Mouse (Mus musculus): ENCODE results near the gene Mef2c.

The Mef2c gene

DNA sequence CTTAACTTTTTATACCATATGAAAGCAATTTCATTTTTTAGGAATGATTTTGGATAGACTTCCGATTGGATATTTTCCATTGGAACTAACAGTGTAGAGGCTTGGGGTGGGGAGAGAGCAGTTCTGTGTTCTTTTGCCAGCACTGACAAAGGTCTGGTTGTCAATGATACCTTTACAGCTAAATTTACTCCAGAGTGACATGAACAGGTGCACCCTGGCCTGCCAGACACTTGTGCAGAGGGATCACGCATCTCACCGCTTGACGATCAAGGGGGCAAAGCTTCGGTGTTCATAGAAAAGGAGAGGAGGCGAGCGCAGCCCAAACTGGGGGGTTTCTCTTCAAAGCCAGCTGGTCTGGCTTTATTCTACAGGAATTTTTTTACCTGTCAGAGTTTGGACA lies at the start of gene Mef2c:
Gene Mef2c (plus strand): TSS at position 116 of the 400 bp plus-strand sequence.
- no peak for DNase-seq (ENCODE audit: low read depth, low spot score)

DNA sequence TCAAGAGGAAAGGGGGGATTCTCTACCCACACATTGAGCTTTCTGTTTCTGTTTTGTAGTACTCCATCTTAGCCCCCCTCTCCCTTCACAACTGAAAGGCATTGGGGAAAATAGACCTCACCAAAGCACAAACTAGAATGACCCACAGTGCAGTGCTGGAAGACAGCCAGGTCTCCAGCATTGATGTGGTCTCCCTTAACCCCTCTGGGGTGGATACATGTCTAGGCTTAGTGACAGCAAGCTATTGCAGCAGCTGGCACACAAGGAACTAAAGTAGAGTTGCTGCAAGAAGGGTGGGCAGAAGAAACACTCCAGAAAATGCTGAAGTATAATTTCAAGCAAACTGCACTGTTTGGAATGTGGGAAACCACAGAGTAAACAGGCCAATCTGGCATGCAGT lies 45.1 kb upstream of the Mef2c start:
- DNase-seq (ENCODE audit: low read depth, low spot score) = no peak

DNA sequence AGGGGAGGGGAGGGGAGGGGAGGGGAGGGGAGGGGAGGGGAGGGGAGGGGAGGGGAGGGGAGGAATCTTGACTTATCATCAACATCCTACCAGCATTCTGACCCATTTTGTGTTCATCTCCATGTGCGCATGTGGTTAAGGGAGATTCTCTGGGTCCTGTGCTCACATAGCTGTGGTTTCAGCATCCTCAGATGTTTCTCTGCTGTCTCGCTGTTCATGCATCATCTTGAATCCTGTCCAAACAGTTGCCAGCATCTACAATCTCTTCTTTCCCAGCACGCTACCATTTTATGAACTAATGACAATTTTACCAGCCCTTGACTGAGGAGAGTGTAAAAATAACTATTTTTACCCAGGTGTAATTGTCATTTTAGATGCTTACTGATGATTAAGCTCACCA lies 44.2 kb upstream of the Mef2c start:
- DNase-seq (ENCODE audit: low read depth, low spot score) = no peak

DNA sequence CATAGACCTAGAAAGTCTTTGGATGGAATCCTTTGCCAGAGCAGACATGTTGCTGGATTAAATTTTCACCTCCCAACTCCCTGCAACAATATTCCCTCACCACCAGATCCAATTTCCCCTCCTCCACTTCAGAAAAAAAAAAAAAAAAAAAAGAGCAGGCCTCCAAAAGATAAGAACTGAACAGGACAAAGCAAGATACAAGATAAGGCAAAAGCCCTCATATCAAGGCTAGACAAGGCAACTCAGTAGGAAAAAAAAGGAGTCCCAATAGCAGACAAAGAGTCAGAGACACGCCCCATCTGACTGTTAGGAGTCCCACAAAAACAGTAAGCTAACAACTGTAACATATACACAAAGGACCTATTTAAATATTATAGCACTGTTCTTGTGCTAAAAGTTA lies 43.2 kb upstream of the Mef2c start:
- no peak for DNase-seq (ENCODE audit: low read depth, low spot score)

DNA sequence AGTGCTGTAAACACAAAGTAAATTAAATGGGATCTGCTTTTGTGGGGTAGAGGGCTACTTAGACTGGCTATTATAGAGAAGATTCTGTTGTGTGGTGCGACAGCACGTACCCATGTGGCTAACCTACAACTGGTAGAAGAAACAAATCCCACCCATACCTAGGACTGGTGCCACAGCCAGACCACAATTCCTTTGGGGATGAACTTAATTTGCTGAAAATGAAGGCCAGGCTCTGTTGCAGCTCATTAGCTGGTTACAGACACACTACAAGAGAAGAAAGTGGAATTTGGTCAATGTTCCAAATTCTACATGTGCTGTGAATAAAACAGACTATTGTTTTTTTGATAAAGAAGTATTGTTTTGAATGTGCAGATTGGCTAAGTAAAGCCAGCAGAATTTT lies 42.3 kb upstream of the Mef2c start:
- no peak for DNase-seq (ENCODE audit: low read depth, low spot score)

DNA sequence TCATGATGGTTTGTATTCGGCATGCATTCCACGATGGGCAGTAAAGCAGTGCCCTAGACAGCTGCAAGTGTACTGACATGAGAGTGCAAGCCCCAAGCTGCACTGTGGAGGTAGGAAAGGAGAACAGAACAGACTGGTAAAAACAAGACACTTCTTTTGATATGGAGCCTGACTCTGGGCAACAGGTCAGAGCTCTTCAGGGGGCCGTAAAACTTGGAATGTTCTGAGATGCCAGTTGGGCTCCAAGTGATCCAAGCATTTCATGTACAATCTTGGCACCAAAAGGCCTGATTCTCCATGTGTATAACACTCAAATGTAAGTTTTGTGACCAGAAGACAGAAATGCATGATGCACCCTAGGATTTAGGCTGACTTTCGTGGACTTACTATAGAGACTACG lies 37.1 kb upstream of the Mef2c start:
- no peak for DNase-seq (ENCODE audit: low read depth, low spot score)

DNA sequence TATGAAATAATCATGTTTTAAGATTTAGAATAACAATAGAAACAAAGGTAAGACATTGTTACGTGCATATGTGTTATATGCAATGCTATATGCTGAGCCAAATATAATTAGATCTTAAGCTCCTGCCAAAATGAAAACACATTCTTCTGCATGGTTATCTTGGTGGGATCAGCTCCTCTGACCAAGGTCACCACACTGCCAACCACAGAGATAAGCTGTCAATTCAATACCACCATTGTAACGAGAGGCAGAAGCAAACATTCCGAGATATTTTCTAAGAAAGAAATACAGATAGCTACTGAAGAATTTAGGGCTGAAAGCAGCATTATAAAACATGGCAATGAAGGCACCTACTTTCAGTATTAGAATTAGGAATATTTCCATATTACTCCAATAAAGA lies 35.0 kb upstream of the Mef2c start:
- DNase-seq (ENCODE audit: low read depth, low spot score) = no peak

DNA sequence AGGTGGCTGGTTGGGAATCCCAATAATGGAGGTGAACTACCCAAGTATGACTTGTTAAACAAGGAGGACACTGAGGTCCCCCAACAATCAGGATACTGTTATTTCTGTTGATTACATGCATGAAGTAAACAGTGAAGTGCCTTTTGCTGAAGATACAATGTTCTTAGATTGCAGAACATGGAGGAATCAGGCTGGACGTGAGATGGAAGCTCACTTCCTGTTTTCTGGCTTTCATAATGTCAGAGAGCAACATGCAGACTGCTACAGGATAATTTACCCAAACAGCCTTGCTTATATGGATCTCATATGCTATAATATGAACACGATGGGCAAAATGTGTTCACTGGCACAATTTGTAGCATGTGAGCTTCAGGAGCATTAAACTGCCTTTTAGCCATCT lies 30.1 kb upstream of the Mef2c start:
- no peak for DNase-seq (ENCODE audit: low read depth, low spot score)

DNA sequence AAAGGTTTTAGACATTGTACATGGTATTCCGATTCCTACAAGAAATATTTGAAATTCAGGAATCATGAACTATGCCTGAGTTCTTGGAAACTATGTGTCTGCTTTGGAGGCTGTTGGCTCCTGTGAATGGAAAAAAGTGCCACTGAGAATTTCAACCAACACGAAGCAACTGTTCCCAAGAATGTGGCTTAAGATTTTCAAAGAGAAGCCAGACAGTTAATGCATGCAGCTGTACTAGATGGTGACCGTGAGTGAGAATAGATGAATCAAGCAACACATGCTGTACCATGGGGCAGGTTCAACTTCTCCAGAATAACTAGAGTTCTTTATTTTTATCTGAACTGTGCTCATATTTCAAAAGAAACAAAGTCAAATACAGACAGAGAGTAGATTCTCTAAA lies 23.4 kb upstream of the Mef2c start:
- DNase-seq (ENCODE audit: low read depth, low spot score) = no peak

DNA sequence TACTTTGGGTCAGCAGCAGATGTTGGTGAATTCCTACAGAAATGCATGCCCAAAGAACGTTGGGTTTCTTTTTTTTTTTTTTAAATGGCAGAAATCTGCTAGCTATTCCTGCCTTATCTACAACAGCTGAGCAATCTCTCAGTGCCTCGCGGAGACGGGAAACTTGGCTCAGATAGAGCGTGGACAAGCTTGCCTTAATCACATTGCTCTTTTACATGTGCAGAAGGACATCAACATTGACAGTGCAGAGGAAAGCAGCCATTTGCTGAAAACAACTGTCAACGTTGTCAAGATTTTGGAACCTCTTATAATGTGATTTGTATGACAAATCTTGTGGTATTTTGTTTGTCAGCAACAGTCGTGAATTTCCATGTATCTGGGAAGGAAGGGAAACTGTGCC lies 22.5 kb upstream of the Mef2c start:
- DNase-seq (ENCODE audit: low read depth, low spot score) = no peak

DNA sequence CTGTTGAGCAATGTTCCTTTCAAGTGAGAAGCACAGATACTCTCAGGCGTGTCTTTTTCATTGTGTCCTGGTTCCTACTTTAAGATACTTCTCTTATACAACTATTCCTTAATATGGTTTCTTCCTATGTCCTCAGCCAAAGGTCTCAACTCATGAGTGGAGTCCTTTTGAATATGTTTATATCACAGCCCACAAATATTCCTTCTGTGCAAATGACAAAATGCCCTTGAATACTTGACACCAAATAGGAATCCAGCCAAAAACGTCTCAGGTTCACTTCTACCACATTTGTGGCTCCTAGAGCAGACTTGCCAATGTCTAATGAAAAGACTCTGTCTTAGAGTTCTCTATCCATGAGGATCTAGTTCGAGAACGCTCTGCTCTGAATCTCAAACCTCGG lies 21.7 kb upstream of the Mef2c start:
- no peak for DNase-seq (ENCODE audit: low read depth, low spot score)

DNA sequence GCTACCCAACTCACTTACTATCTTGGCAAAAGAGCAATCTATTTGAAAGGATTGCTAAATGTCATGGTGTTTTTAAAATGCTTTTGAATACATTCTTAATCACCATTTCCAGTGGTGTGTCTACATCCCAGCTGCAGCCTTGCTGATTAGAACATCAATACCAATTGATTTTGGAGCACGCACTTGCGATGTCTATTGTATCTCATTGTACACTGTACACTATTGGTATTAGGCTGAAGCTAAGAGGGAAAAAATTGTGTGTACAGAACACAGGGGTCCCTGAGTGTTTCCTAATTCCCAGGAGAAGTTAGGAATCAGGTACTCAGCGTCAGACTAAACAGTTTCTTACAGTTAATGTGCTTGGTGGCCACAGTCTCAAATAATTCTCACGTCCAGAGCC lies 19.6 kb upstream of the Mef2c start:
- DNase-seq (ENCODE audit: low read depth, low spot score) = no peak

DNA sequence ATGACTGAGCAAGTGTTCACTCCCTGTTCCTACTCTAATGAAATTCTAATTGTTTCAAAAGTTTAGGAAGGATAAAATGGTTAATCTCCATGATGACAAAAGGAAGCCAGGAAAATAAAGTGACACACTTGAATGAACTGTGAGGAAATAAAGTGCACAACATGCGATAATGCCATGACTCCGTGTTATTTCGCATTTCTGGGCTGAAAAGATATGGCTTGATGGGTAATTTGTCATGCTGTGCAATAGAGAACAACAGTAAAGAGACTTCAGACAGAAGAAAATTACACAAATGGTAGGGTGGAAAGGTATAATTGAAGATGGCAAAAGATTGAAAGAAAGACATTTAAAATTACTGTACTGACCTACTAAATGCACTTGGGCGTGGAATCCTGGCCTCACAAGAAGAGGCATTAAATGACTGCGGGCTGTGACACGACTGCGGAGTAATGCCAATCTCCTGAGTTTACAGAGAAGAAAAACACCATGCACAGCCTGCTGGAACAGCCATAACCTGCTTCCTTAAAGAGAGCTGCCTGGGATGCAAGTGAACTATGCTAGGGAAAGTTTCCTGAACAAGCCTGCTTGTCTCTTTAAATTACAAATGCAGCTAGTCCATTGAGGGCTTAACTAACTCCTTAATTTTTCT lies 19.0 kb upstream of the Mef2c start:
- DNase-seq (ENCODE audit: low read depth, low spot score) = no peak

DNA sequence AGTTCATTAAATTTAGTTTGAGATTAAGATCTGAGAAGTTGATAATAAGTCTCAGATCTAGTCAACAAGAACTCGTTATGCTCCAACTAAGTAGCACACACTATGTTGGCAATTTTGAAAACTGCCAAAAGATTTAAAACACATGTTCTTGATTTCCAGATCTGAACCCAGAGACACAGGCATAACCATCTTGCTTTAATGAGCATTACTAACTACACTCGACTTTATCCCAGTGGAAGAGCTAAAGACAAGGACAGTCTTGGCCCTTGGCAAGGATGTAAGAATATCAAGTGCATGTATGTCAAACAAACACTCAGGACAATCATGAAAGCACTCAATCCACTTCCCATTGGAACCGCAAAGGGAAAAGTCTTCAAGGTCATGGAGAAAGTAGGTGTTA lies 11.8 kb upstream of the Mef2c start:
- DNase-seq (ENCODE audit: low read depth, low spot score) = no peak

DNA sequence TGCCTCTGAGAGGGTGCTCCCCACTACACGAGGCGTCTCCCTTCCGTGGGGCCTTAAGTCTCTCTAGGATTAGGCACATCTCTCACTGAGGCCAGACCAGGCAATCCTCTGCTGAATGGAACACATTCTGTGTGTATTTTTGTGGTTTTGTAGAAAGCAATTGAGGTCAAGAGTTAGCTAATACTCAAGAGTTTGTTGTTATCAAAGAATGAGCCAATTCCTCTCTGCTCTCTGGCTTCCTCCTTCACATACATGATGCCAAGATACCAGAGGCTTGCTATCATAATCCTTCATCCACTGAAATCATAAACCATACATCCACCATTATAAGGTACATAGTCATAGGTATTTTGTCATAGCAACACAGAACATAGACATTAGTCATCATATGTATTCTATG lies 6.1 kb upstream of the Mef2c start:
- no peak for DNase-seq (ENCODE audit: low read depth, low spot score)

DNA sequence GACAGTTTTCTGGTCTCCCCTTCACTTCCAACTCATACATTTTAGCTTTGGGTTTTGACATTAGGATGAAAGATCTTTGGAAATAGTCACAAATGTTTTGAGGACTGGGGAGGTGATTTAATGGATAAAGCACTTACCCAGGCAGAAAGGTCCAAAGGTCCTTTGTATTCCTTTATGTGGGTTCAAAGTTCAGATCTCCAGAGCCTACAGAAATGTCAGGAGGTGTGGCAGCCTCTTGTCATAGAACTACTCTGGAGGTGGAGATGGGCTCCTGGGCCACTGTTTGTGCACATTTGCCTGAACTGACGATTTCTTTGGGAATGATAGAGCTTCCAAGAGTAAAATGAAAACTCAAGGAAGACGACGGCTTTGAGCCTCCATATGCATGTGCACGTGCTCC lies 4.3 kb upstream of the Mef2c start:
- no peak for DNase-seq (ENCODE audit: low read depth, low spot score)

DNA sequence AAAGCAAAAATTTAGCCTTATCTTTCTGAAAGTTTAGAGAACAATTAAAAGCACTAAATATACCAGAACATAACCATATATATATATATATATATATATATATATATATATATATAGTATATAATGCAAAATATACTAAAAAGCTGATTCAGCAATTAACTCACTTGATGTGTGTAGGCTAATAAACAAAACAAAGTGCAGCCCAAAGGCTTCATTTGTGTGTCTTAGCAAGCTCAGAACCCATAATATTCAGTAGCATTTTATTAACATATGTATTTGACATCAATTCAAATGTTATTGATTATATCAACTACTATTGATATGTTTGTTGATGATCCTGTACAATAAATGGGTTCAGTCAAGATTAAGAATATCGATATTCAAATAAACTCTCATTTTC lies 3.9 kb downstream of the Mef2c start:
- no peak for DNase-seq (ENCODE audit: low read depth, low spot score)

DNA sequence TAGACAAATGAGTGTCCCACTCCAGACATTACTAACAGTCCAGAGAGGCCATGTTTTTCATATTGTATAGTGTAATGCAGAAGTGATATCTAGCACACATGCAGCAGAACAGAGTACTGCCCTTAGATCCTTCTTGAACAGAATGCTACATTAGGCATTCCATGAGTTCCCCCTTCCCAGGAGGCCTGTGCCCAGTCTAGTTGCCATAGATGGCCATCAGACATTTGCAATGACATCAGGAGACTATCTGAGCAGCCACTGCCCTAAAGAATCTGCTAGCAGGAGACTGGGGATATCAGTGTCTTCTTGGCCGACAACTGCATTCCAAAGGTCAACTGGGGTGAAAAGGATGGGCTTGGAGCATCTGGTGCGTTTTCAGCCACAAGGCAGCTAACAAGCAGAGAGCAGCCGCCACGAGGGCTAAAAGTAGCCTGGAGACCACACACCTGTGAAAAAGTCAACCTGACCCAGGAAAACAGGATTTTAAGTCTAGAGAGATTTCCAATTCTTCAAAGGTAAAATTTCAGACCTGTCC lies 11.2 kb downstream of the Mef2c start:
- no peak for DNase-seq (ENCODE audit: low read depth, low spot score)

DNA sequence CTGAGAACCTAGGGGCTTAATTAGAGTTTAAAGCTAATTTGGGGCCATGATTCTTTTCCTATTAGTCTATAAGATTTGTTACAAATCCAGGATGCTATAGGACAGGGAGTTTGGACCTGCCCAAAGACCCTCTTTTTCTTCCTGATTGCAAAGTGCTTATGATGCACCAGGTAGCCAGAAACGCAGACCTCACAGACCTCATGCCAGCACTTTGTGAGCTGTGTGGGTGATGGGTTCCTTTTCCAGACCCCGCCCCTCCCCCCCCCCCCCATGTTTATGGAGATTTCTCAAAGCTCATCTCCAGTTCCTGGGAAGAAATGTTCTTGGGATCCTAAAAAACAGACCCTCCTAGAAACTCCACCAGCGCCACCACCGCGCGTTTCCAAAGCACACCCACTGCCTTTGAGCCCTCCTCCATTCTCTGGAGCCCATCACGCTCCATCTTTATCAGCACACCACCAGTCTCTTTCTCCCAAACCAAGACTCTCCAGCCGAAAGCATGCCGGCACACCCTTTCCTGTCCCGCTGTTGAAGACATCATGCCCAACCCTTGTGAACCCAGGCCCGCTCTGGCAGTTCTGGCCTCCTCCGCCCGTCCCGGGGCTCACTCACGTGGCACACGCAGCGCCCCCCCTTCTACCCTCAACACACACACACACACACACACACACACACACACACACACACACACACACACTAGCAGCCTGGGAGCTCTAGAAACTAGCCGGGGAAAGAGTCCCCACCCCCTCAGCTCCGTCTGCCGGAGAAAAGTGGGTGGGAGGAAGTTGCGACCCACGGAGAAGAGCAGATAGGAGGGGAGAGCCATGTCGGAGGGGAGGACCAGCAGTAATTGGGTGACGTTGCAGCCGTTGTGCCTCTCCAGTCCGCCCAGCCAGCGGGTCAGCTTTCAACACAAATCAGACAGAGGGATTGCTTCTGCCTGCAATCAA lies 14.1 kb downstream of the Mef2c start:
- DNase-seq (ENCODE audit: low read depth, low spot score) = peak; percentile 38

DNA sequence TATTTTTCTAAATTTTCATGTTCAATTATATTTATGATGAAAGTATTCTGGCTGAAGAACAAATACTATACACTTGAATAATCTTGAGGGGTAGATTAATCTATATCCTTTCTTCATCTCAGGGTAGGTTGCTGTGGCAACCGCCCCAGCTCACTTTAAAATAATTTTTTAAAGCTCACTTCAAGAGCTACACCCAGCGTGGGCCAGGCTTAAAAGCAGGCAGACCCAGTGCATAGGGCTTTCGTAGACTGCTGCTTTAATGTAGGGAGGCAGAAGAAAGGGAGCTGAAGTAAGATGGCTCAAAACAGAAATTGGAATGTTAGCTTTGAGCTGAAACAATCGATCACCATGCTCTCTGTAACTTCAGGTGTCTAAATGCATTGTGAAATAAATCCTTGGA lies 17.0 kb downstream of the Mef2c start:
- DNase-seq (ENCODE audit: low read depth, low spot score) = no peak

DNA sequence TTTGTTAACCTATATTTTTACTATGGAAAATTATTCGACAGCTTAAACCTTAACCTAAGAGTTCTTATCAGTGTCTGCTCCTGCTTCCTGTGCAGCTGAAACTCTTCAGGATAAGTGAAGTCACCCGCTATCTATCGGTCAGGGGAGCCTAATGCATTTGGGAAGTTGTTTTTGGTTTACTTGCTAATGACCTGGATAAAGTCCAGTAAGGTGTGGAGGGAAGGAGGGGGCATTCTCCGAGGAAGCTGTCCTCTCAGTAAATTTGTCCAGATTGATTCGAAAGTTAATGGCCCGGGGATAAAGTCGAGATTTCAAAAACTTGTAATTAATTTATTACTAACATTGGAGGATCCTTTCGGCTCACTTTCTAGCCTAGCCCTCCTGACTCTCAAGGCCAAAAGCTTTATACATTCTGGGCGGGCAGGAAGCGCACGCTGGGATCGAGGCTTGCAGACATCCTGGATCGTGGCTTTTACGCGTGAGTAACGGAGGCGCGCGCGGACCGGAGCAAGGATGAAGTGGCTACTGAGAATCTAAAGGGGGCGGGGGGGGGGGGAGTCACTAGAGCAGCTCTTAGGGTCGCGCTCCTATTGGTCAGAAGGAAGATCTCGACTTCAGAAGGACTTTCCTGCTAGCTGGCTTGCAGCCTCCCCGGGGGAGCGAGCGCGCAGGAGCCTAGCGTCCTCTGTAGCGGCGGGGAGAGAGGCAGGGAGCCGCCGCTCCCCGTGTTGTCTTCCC lies 19.6 kb downstream of the Mef2c start:
- DNase-seq (ENCODE audit: low read depth, low spot score) = peak; percentile 5

DNA sequence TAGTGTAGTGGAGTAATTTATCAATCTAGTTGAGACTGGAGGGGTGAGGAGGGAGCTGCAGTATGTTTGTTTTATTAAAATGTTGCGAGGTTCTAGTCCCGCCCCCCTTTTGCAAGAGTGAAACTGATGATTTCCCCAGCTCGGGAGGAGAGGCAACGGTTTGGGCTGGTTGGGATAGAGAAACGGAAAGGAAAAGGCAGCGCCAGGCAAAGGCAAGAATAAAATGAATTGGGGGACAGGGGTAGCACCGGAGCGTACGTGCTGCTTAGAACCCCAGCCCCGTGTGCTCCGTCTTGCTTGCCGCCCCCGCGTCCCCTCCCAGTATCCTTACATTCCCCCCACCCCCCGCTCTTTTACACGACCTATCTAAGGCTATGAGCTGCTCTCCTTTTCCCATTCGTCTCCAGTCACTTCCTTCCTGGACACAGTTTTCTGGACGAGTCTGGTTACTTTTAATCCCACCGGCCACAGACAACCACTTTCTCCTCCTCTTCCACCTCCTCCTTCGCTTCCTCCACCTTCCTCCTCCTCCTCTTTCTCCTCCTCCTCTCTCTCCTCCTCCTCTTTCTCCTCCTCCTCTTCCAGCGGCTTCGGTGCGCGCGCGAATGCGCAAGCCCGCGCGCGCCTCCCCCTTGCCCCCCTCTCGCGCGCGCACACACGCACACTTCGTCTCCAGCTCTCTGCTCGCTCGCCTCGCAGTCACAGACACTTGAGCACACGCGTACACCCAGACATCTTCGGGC lies 20.5 kb downstream of the Mef2c start:
- peak; percentile 21 for DNase-seq (ENCODE audit: low read depth, low spot score)
